Mouse (Mus musculus) liver, postnatal 0 days (tissue): ENCODE measurements around the gene Sdc4. TPM values are rescaled to one million over a fixed set of nuclear protein-coding genes. Genes with fewer than 3 reads are reported as not detected.

Experiments used
- ATAC-seq: fragments of 200-750 bp; cut with Nextera tagmentation; 2 replicates; pipeline ENCODE4 v1.8.0; 2017; ENCODE audit warnings: mild to moderate bottlenecking, moderate library complexity
- DNase-seq: peaks from one replicate; pipeline ENCODE4 v3.0.0-alpha.2; 2016
- H3K27ac ChIP-seq: fragments of 300-500 bp; sonication (generic); 2 replicates; pipeline ENCODE4 v1.5.1; 2014; ENCODE audit warnings: antibody characterized with exemption, moderate library complexity, mild to moderate bottlenecking, low read depth
- H3K27me3 ChIP-seq: fragments of 300-500 bp; sonication (generic); 2 replicates; pipeline ENCODE4 v1.6.1; 2014; ENCODE audit warnings: low read length, control low read depth, mixed read lengths; ENCODE audit not compliant: insufficient read depth
- H3K36me3 ChIP-seq: fragments of 300-500 bp; sonication (generic); replicated peaks from 2 replicates; pipeline ENCODE4 v1.6.1; 2014; ENCODE audit warnings: mild to moderate bottlenecking, control low read depth, low read length, moderate library complexity, mixed read lengths; ENCODE audit not compliant: insufficient read depth
- H3K4me1 ChIP-seq: fragments of 300-500 bp; sonication (generic); 2 replicates; pipeline ENCODE4 v1.6.1; 2014; ENCODE audit warnings: antibody characterized with exemption, mild to moderate bottlenecking, control low read depth; ENCODE audit not compliant: insufficient read depth
- H3K4me2 ChIP-seq: fragments of 300-500 bp; sonication (generic); 2 replicates; pipeline ENCODE4 v1.6.1; 2014; ENCODE audit warnings: low read depth, mild to moderate bottlenecking, low read length, moderate library complexity, mixed read lengths
- H3K4me3 ChIP-seq: fragments of 300-500 bp; sonication (generic); 2 replicates; pipeline ENCODE4 v1.5.1; 2014; ENCODE audit warnings: low read depth, low read length
- H3K9ac ChIP-seq: fragments of 300-500 bp; sonication (generic); replicated peaks from 2 replicates; pipeline ENCODE4 v1.6.1; 2014; ENCODE audit warnings: mild to moderate bottlenecking, moderate library complexity
- H3K9me3 ChIP-seq: fragments of 300-500 bp; sonication (generic); 2 replicates; pipeline ENCODE4 v1.6.1; 2016; ENCODE audit warnings: mild to moderate bottlenecking, control low read depth, low read length, mixed read lengths
- CTCF ChIP-seq: sonication (generic); IDR thresholded peaks from 2 replicates; pipeline ENCODE4 v1.5.1; 2016; ENCODE audit warnings: antibody characterized with exemption, low read depth
- EP300 ChIP-seq: IDR thresholded peaks from 2 replicates; pipeline ENCODE4 v1.6.1; 2016; ENCODE audit warnings: antibody characterized with exemption, low read depth, mild to moderate bottlenecking
- WGBS: fragments of 180-500 bp; shearing (Covaris S2); extraction: QIAGEN DNeasy Blood & Tissue Kit; methylation state at CpG from one replicate; pipeline ENCODE4 v1.1.7; 2014; ENCODE audit not compliant: insufficient replicate concordance; 5-methylcytosine and 5-hydroxymethylcytosine counted together
- polyA plus RNA-seq: library from polyadenylated mRNA; unstranded; fragments of >200 nt; fragmentation: Nextera tagmentation; extraction: Ambion mirVana; gene quantifications from 2 replicates; pipeline ENCODE4 v1.2.1, GENCODE M21; 2015

Gene Sdc4
- polyA plus RNA-seq, 1 experiment from 2014 or later, result 208 TPM

- 45% methylated on average over 3 of the region's 3 CpGs for WGBS
- ATAC-seq (no peak), DNase-seq (no peak)
- TF ChIP-seq EP300 (no peak), CTCF (no peak)
- Histone ChIP-seq H3K27me3 (no peaks in the 10 kb centered on the region), H3K36me3 (peaks cover 8% of the 10 kb centered on the region), H3K4me2 (peak overlapping the region; percentile 63), H3K9me3 (no peaks in the 10 kb centered on the region), H3K4me3 (0 out of 2 replicates have a peak overlapping the region, but pooled peaks have one; percentile 4), H3K9ac (no peak overlapping the region), H3K4me1 (peaks cover 36% of the 10 kb centered on the region), H3K27ac (peak overlapping the region; percentile 50)
Measured at GRCm38 (mm10) chr2:164434681-164435080, 9.0 kb downstream of the Sdc4 start.

- WGBS, result 46% methylated on average over 9 of the region's 9 CpGs
- Histone ChIP-seq H3K9me3 (no peaks in the 10 kb centered on the region), H3K4me3 (peak overlapping the region; percentile 23; the same call in 1 of the 2 replicates), H3K4me1 (peaks cover 28% of the 10 kb centered on the region), H3K4me2 (peak overlapping the region; percentile 63), H3K9ac (peak overlapping the region; percentile 48; the same call in 1 of the 2 replicates), H3K36me3 (peaks cover 20% of the 10 kb centered on the region), H3K27me3 (no peaks in the 10 kb centered on the region), H3K27ac (peak overlapping the region; percentile 70)
- DNase-seq (no peak), ATAC-seq (peak; percentile 4; the same call in 1 of the 2 replicates)
- TF ChIP-seq CTCF (no peak), EP300 (no peak)
Measured at GRCm38 (mm10) chr2:164433278-164433895, 10.3 kb downstream of the Sdc4 start.

- Histone ChIP-seq H3K27me3 (no peaks in the 10 kb centered on the region), H3K9me3 (no peaks in the 10 kb centered on the region), H3K36me3 (peaks cover 27% of the 10 kb centered on the region), H3K4me3 (peak overlapping the region; percentile 23; the same call in 1 of the 2 replicates), H3K4me2 (peak overlapping the region; percentile 63), H3K4me1 (peaks cover 28% of the 10 kb centered on the region), H3K27ac (peak overlapping the region; percentile 70), H3K9ac (peak overlapping the region; percentile 48)
- 26% methylated on average over 22 of the region's 22 CpGs for WGBS
- DNase-seq (no peak), ATAC-seq (peak; percentile 6; the same call in 1 of the 2 replicates)
- TF ChIP-seq CTCF (no peak), EP300 (no peak)
Measured at GRCm38 (mm10) chr2:164432541-164433191, 11.0 kb downstream of the Sdc4 start.

DNA sequence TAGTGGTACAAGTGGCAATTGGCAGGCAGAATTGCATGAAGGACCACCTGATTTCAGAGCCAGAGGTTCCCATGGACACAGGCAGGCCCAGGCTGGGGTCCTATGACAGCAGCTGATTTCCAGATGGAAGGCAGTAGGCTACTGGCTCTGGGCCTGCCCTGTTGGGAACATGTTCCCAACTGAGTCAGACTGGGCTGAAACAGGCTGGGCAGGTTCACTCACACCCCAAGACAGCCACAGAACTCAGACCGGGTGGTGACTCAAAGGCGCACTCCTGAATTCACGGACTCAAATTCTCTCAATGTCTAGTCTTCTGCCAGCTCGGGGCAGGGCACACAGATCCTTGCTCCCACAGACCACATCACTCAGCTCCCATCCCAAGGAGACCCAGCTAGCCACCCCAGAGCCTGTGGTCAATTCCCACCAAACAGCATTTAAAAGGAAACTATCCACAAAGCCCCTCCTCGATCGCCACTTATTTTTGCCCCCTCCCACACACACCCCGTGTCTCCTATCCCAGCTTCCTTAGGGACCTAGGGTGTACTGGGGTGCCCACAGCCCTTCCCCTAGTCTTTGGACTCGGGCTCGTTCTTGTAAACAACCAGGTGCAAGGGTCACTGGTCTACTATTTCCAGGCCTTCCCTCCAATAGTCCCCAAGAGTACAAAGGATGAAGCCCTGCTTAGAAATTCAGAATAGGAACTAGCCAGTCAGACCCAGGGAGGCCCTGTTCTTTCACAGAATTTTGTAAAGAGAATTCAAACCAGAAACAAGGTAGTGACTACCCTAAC is 11.8 kb downstream of the Sdc4 start:
- H3K9ac ChIP-seq, result peak overlapping the region; percentile 48
- TF ChIP-seq CTCF (no peak), EP300 (no peak)
- H3K27me3 ChIP-seq, result no peaks in the 10 kb centered on the region
- H3K4me1 ChIP-seq, result peaks cover 28% of the 10 kb centered on the region
- no peaks in the 10 kb centered on the region for H3K9me3 ChIP-seq
- WGBS, result 53% methylated on average over 9 of the region's 9 CpGs
- peak overlapping the region; percentile 70 for H3K27ac ChIP-seq
- H3K4me3 ChIP-seq, result 0 out of 2 replicates have a peak overlapping the region, but pooled peaks have one; percentile 23
- H3K4me2 ChIP-seq, result peak overlapping the region; percentile 63
- H3K36me3 ChIP-seq, result peaks cover 34% of the 10 kb centered on the region
- ATAC-seq, result peak; percentile 34
- DNase-seq, result no peak

GRCm38 (mm10) chr2:164430697-164431096 is 13.0 kb downstream of the Sdc4 start:
- no peak overlapping the region for H3K9ac ChIP-seq
- peaks cover 46% of the 10 kb centered on the region for H3K36me3 ChIP-seq
- peak; percentile 28 for TF ChIP-seq CTCF
- TF ChIP-seq EP300, result no peak

More at GRCm38 (mm10) chr2:164430697-164431096, 13.0 kb downstream of the Sdc4 start:
- Histone ChIP-seq H3K9me3 (no peaks in the 10 kb centered on the region), H3K4me1 (peaks cover 20% of the 10 kb centered on the region), H3K4me3 (no peak overlapping the region), H3K27ac (0 out of 2 replicates have a peak overlapping the region, but pooled peaks have one; percentile 70), H3K27me3 (no peaks in the 10 kb centered on the region), H3K4me2 (0 out of 2 replicates have a peak overlapping the region, but pooled peaks have one; percentile 9)
- ATAC-seq (no peak), DNase-seq (no peak)
- 12% methylated on average over 7 of the region's 7 CpGs for WGBS
